Mouse (Mus musculus): ENCODE measurements at regions not wholly inside any gene's neighbourhood (a gene's known extent, or its start where the extent isn't known, plus 50 kb on each side); places are given as distances from the start of the nearest gene placed in this dataset.

DNA sequence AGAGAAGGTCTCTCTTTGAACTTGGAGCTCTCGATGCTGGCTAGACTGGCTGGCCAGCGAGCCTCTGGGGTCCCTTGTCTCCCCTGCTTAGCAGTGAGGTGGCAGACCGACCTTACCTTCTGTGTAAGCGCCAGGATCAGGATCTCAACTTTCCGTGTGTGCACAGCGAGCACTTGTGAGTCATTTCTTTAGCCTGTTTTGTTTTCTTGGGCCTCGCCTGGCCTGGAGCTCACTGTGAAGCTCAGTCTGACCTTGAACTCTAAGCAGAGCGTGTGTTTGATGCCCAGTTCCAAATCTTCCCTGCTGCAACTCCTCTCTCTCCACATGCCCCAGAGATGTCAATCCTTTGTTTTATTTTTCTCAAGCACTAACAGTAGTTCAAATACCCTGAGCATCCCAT, 77.6 kb upstream of the Tgfbr2 start:
- TF ChIP-seq CTCF (IDR thresholded peaks at IDR 0.05; ENCODE audit: borderline replicate concordance, insufficient read depth, low read depth, low read length) (no peak), POLR2A (IDR thresholded peaks at IDR 0.05; ENCODE audit: borderline replicate concordance, insufficient read depth, low read length) (no peak)
